Mouse (Mus musculus) midbrain, embryonic 14.5 days (tissue): Measurements from ENCODE around the gene Sspn. TPM values are rescaled to one million over a fixed set of nuclear protein-coding genes. Genes with fewer than 3 reads are reported as not detected.

ENCODE experiments used
- ATAC-seq: fragments of 200-750 bp; cut with Nextera tagmentation; 2 replicates; pipeline ENCODE4 v1.8.0; 2017; ENCODE audit warnings: moderate number of reproducible peaks, moderate library complexity; ENCODE audit not compliant: low FRiP score, low TSS enrichment
- DNase-seq: peaks from one replicate; pipeline ENCODE4 v3.0.0-alpha.2; 2015
- H3K27ac ChIP-seq: fragments of 300-500 bp; sonication (generic); replicated peaks from 2 replicates; pipeline ENCODE4 v1.5.1; 2014; ENCODE audit warnings: mild to moderate bottlenecking, low read depth, low read length, moderate library complexity
- H3K27me3 ChIP-seq: fragments of 300-500 bp; sonication (generic); 2 replicates; pipeline ENCODE4 v1.6.1; 2014; ENCODE audit warnings: low read length, control low read depth, mixed read lengths; ENCODE audit not compliant: control insufficient read depth, insufficient read depth
- H3K36me3 ChIP-seq: fragments of 300-500 bp; sonication (generic); 2 replicates; pipeline ENCODE4 v1.6.1; 2014; ENCODE audit warnings: low read length, control low read depth; ENCODE audit not compliant: control insufficient read depth, insufficient read depth
- H3K4me1 ChIP-seq: fragments of 300-500 bp; sonication (generic); 2 replicates; pipeline ENCODE4 v1.6.1; 2014; ENCODE audit warnings: mild to moderate bottlenecking, antibody characterized with exemption, low read length, control low read depth; ENCODE audit not compliant: control insufficient read depth, insufficient read depth
- H3K4me2 ChIP-seq: fragments of 300-500 bp; sonication (generic); 2 replicates; pipeline ENCODE4 v1.6.1; 2014; ENCODE audit warnings: mild to moderate bottlenecking, low read length, moderate library complexity
- H3K4me3 ChIP-seq: fragments of 300-500 bp; sonication (generic); replicated peaks from 2 replicates; pipeline ENCODE4 v1.5.1; 2014; ENCODE audit warnings: low read depth, low read length
- H3K9ac ChIP-seq: fragments of 300-500 bp; sonication (generic); replicated peaks from 2 replicates; pipeline ENCODE4 v1.6.1; 2014; ENCODE audit warnings: mild to moderate bottlenecking, low read length, moderate library complexity
- H3K9me3 ChIP-seq: fragments of 300-500 bp; sonication (generic); 2 replicates; pipeline ENCODE4 v1.6.1; 2016; ENCODE audit warnings: low read length, control low read depth, mixed read lengths; ENCODE audit not compliant: control insufficient read depth
- WGBS: fragments of 180-500 bp; shearing (Covaris S2); extraction: QIAGEN DNeasy Blood & Tissue Kit; methylation state at CpG from one replicate; pipeline ENCODE4 v1.1.7; 2014; 5-methylcytosine and 5-hydroxymethylcytosine counted together
- polyA plus RNA-seq: library from polyadenylated mRNA; unstranded; fragments of >200 nt; fragmentation: Nextera tagmentation; extraction: Ambion mirVana; gene quantifications from 2 replicates; pipeline ENCODE4 v1.2.1, GENCODE M21; 2014

Gene Sspn
- polyA plus RNA-seq, 1 experiment from 2014 or later = 2.9 TPM

DNA sequence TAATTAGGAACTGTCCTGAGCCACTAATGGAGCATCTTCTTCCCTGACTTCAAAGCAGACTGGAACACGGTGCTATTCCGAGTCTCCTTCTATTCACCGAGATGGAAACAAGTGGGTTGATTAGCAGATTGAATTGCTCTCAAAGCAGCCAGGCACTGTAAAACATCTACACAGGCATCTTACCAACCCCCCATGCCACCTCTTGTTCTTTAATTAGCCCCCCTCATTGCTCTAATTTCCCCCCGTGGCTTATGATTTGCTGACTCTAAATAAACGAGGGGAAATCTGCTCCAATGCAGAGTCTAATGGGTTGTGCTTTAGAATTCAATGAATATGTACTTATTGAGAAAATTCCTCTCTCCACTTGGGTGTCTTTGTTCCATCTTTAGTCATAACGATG is 15.0 kb upstream of the Sspn start:
- H3K4me3 ChIP-seq = no peak overlapping the region
- H3K4me1 ChIP-seq = no peaks in the 10 kb centered on the region
- H3K9ac ChIP-seq = no peak overlapping the region
- H3K27ac ChIP-seq = no peak overlapping the region
- no peaks in the 10 kb centered on the region for H3K9me3 ChIP-seq
- H3K27me3 ChIP-seq = no peaks in the 10 kb centered on the region
- DNase-seq = no peak
- WGBS = 70% methylated on average over 6 of the region's 6 CpGs
- H3K36me3 ChIP-seq = no peaks in the 10 kb centered on the region
- no peak for ATAC-seq
- H3K4me2 ChIP-seq = no peak overlapping the region

DNA sequence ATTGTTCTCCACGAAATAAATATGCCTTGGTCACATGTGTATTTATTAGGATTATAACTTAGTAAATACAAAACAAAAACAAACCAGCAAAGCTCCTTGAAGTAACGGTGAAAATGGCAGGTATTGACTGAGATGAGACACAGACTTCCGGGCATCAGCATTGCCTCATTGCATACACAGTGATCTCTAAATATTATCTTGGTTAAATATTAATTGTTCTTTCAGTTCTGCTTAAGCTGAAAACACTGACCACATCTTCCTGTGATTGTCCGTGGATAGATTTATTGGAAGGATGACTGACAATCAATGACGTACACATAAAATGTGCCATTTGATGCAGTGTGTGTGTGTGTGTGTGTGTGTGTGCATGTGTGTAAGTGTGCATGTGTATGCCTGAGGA is 13.2 kb upstream of the Sspn start:
- no peak overlapping the region for H3K27ac ChIP-seq
- no peak for DNase-seq
- H3K9ac ChIP-seq = no peak overlapping the region
- no peaks in the 10 kb centered on the region for H3K27me3 ChIP-seq
- no peaks in the 10 kb centered on the region for H3K9me3 ChIP-seq
- ATAC-seq = no peak
- 92% methylated on average over 5 of the region's 5 CpGs for WGBS
- H3K36me3 ChIP-seq = no peaks in the 10 kb centered on the region
- no peak overlapping the region for H3K4me3 ChIP-seq
- no peaks in the 10 kb centered on the region for H3K4me1 ChIP-seq
- no peak overlapping the region for H3K4me2 ChIP-seq

DNA sequence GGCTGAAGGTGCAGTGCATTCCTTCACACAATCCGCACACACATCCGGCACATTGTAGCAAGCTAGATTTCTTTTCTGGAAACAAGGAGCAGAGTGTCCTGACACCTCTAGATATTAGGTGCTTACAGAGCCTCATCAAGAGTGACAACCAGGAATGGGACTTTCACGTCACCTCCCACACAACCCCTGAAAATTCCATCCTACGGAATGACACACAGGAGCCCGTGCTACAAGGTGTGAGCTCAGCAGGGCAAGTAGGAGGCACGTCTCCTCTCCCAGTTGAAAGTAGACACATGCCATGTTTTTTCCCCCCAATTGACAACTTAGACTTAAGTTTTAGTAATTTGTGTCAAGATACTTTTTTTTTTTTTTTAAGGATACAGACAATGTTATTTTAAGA is 7.8 kb upstream of the Sspn start:
- Histone ChIP-seq H3K9ac (no peak overlapping the region), H3K27ac (no peak overlapping the region), H3K4me2 (no peak overlapping the region), H3K4me1 (no peaks in the 10 kb centered on the region), H3K27me3 (no peaks in the 10 kb centered on the region), H3K36me3 (no peaks in the 10 kb centered on the region), H3K4me3 (no peak overlapping the region), H3K9me3 (no peaks in the 10 kb centered on the region)
- ATAC-seq (no peak), DNase-seq (no peak)
- WGBS = 91% methylated on average over 6 of the region's 6 CpGs

DNA sequence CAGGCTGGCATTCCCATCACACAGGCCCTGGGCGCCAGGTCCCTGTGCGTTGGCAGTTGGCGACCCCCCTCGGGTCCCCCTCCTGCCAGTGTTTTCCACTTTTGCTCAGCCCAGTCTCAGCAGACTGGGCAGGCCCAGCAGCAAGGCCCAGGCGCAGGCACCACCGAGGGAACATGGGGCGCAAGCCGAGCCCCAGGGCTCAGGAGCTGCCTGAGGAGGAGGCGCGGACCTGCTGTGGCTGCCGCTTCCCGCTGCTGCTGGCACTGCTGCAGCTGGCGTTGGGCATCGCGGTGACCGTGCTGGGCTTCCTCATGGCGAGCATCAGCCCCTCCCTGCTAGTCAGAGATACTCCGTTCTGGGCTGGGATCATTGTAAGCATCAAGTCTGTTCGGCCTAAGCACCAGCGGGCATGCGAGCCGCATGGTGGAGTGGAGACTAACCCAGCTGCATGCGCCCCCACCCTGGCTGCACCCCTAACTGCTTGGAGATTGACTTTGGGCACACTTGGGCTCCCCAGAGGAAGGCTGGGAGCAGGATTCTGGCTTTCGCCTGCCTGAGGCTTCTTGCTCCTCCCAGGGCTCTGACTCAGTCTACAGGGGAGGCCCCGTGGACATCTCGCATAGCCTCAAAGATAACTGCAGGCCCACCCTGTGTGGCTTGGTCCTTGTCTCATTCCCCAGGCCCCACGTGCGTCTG is 2.7 kb downstream of the Sspn start:
- Histone ChIP-seq H3K9ac (peak overlapping the region; percentile 77), H3K4me1 (peaks cover 4% of the 10 kb centered on the region; the same call in 1 of the 2 replicates), H3K27ac (peak overlapping the region; percentile 88), H3K4me2 (peak overlapping the region; percentile 71), H3K27me3 (no peaks in the 10 kb centered on the region), H3K36me3 (no peaks in the 10 kb centered on the region), H3K9me3 (no peaks in the 10 kb centered on the region), H3K4me3 (peak overlapping the region; percentile 41)
- DNase-seq (peak; percentile 90), ATAC-seq (peak; percentile 92)
- 3% methylated on average over 28 of the region's 28 CpGs for whole genome bisulfite sequencing

DNA sequence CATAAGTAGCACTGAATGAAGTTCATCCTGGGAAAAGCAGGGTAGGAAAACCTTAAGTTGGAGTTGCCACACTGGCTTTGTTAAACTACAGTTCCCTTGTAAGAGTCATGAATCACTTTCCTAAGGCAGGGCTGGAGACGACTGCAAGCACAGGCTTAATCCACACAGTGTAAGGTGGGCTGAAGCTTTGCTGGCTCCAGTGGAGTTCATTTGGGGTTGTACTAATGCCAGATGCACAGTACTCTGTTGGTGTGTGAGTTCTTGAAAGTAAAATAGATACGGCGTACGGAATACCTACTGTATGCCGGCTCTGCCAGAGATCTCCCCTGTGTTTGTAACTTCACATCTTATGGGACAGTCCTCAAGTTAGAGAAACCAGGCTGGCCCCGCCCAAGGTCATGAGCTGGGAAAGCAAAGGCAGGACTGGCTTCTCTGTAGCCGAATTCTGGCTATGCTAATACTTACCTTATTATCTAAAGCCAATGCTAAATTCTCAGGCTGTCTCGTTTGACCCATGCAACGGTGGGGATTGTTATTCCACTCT is 3.3 kb downstream of the Sspn start:
- H3K27me3 ChIP-seq = no peaks in the 10 kb centered on the region
- peak overlapping the region; percentile 88; the same call in 1 of the 2 replicates for H3K27ac ChIP-seq
- H3K9me3 ChIP-seq = no peaks in the 10 kb centered on the region
- peak overlapping the region; percentile 71 for H3K4me2 ChIP-seq
- peak; percentile 32; the same call in 1 of the 2 replicates for ATAC-seq
- peak overlapping the region; percentile 41; the same call in 1 of the 2 replicates for H3K4me3 ChIP-seq
- peak overlapping the region; percentile 77 for H3K9ac ChIP-seq
- H3K36me3 ChIP-seq = no peaks in the 10 kb centered on the region
- H3K4me1 ChIP-seq = peaks cover 4% of the 10 kb centered on the region; the same call in 1 of the 2 replicates
- WGBS = 76% methylated on average over 9 of the region's 9 CpGs
- no peak for DNase-seq

DNA sequence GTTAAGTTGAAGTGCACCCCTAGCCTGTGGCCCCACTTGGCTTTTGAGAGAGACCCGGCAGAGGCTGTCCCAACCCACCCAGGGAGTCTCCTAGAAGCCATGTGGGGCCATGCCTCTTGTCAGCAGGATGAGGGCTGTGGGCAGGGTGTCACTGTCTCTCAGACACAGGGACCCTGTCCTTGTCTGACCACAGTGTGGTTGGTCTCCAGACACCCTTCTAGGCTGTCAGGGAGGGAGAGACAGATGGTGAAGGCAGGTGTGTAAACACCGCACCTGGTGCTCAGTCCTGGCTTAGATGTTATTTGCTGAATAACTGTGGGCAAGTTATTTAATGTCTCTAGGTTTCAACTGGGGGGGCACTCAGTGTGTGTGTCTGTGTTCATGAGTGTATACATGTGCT is 4.5 kb downstream of the Sspn start:
- DNase-seq (no peak), ATAC-seq (no peak)
- no peak overlapping the region for H3K9ac ChIP-seq
- 82% methylated on average over 2 of the region's 2 CpGs for WGBS
- no peaks in the 10 kb centered on the region for H3K9me3 ChIP-seq
- H3K4me3 ChIP-seq = no peak overlapping the region
- no peaks in the 10 kb centered on the region for H3K27me3 ChIP-seq
- no peak overlapping the region for H3K27ac ChIP-seq
- H3K36me3 ChIP-seq = no peaks in the 10 kb centered on the region
- H3K4me1 ChIP-seq = peaks cover 4% of the 10 kb centered on the region; the same call in 1 of the 2 replicates
- H3K4me2 ChIP-seq = no peak overlapping the region

DNA sequence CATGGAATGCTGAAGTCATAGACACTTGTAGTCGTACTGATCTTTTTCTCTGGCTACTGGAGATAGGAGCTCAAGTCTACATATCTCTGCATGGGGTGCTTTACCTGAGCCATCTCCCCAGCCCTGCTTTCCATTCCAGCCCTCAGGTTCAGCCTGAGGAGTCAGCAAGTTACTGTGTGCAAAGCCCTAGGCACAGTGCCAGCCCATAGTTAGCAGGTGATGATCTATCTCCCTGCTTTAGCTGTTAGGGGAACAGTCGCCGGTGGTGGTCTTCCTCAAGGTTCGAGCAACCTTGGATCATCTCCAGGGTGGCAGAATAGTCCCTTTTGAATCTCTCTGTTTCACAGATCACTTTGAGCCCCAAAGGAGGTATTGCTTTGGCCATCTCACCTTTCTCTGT is 5.1 kb downstream of the Sspn start:
- Histone ChIP-seq H3K4me1 (peaks cover 4% of the 10 kb centered on the region; the same call in 1 of the 2 replicates), H3K36me3 (no peaks in the 10 kb centered on the region), H3K4me2 (no peak overlapping the region), H3K9ac (no peak overlapping the region), H3K9me3 (no peaks in the 10 kb centered on the region), H3K27ac (no peak overlapping the region), H3K4me3 (no peak overlapping the region), H3K27me3 (no peaks in the 10 kb centered on the region)
- DNase-seq (no peak), ATAC-seq (no peak)
- WGBS = 93% methylated on average over 4 of the region's 4 CpGs

DNA sequence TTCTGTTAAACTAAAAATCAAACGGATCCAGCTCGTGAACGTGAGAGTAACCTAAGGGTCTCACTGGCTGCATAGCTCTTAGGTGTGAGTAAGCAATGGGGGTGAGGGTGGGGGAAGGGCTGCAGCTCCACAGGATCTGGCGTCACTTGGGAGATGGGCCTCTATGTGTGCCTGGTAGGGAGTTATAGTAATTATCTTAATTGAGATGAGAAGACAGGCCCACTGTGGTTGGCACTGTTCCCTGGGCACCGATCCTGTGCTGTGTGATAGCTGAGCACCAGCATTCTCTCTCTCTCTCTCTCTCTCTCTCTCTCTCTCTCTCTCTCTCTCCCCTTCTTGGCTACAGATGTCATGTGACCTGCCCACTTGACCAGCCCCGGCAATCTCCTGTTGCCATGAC is 9.4 kb downstream of the Sspn start:
- WGBS = 79% methylated on average over 6 of the region's 6 CpGs
- no peak for DNase-seq
- no peaks in the 10 kb centered on the region for H3K36me3 ChIP-seq

More for the DNA sequence above, 9.4 kb downstream of the Sspn start:
- Histone ChIP-seq H3K4me3 (no peak overlapping the region), H3K4me2 (no peak overlapping the region), H3K4me1 (no peaks in the 10 kb centered on the region), H3K27ac (no peak overlapping the region), H3K9ac (no peak overlapping the region), H3K27me3 (no peaks in the 10 kb centered on the region), H3K9me3 (no peaks in the 10 kb centered on the region)
- ATAC-seq = no peak
